Mouse (Mus musculus): ENCODE data around the gene Alyref2. TPM values are rescaled to one million over a fixed set of nuclear protein-coding genes. Genes with fewer than 3 reads are reported as not detected.

Gene Alyref2
- total RNA-seq (2014; rRNA removed; ENCODE audit: low replicate concordance) (8.0 and 10.0 TPM in 2 replicates), polyA plus RNA-seq (2015; fragmentation: Nextera tagmentation; extraction: Ambion mirVana) (13.5 and 14.6 TPM in 2 replicates)

DNA sequence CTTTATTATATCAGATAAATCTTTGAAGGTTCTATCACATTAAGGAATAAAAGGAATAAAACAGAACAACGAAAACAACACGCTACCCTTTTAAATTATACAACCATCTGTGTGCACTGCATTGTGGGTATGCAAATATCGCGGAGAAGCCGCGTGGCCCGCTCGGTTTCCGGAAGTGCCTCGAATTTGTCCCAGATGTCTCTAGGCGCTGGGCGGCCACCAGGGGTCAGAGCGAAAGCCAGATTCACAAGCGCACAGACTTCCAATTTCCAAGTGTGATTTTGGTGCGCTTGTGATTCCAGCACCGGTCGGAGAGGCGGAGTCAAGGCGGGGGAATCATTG, at the start of gene Alyref2:
Gene Alyref2 (plus strand): TSS at position 229 of the 342 bp plus-strand sequence.
- no peaks in the 10 kb centered on the region for H3K9me3 ChIP-seq (replicated peaks; ENCODE audit: control insufficient read depth, low read length)
- H3K4me3 ChIP-seq (ENCODE audit: low read depth, low read length), result peak within 1 kb of the TSS; percentile 76
- WGBS, result under 1% methylated on average over 19 of the region's 19 CpGs
- no peaks in the 10 kb centered on the region for H3K4me1 ChIP-seq (ENCODE audit: control insufficient read depth, insufficient read depth)
- peak within 1 kb of the TSS; percentile 99 for H3K27ac ChIP-seq (ENCODE audit: low read depth)
- no peaks in the 10 kb centered on the region for H3K36me3 ChIP-seq (replicated peaks; ENCODE audit: control insufficient read depth, insufficient read depth, low read length)
- ATAC-seq (ENCODE audit: insufficient read depth, low read depth), result peak; percentile 86
- H3K27me3 ChIP-seq (ENCODE audit: control insufficient read depth, insufficient read depth, low read length), result no peaks in the 10 kb centered on the region
- peak within 1 kb of the TSS; percentile 87 for H3K9ac ChIP-seq (replicated peaks; ENCODE audit: low read depth, low read length)
- TF ChIP-seq CTCF (IDR thresholded peaks at IDR 0.05; ENCODE audit: low read depth) (peak; percentile 88), EP300 (IDR thresholded peaks at IDR 0.05; ENCODE audit: low read depth) (peak; percentile 65)
- DNase-seq (ENCODE audit: low spot score), result peak; percentile 95
- peak within 1 kb of the TSS; percentile 71 for H3K4me2 ChIP-seq (ENCODE audit: low read depth, low read length)

GRCm38 (mm10) chr1:171454926-171455325, 48.4 kb upstream of the Alyref2 start:
- Histone ChIP-seq H3K4me2 (ENCODE audit: low read depth, low read length) (no peak overlapping the region), H3K4me3 (ENCODE audit: low read depth, low read length) (no peak overlapping the region), H3K27me3 (ENCODE audit: control insufficient read depth, insufficient read depth, low read length) (no peaks in the 10 kb centered on the region), H3K4me1 (ENCODE audit: control insufficient read depth, insufficient read depth) (peaks cover 7% of the 10 kb centered on the region), H3K27ac (ENCODE audit: low read depth) (no peak overlapping the region), H3K9me3 (replicated peaks; ENCODE audit: control insufficient read depth, low read length) (no peaks in the 10 kb centered on the region), H3K36me3 (replicated peaks; ENCODE audit: control insufficient read depth, insufficient read depth, low read length) (no peaks in the 10 kb centered on the region), H3K9ac (replicated peaks; ENCODE audit: low read depth, low read length) (no peak overlapping the region)
- WGBS, result 81% methylated on average over 6 of the region's 6 CpGs
- no peak for ATAC-seq (ENCODE audit: insufficient read depth, low read depth)
- TF ChIP-seq EP300 (IDR thresholded peaks at IDR 0.05; ENCODE audit: low read depth), result no peak
- no peak for TF ChIP-seq CTCF (IDR thresholded peaks at IDR 0.05; ENCODE audit: low read depth)
- DNase-seq (ENCODE audit: low spot score), result no peak

GRCm38 (mm10) chr1:171457568-171457967, 45.7 kb upstream of the Alyref2 start:
- Histone ChIP-seq H3K4me3 (ENCODE audit: low read depth, low read length) (no peak overlapping the region), H3K27ac (ENCODE audit: low read depth) (no peak overlapping the region), H3K27me3 (ENCODE audit: control insufficient read depth, insufficient read depth, low read length) (no peaks in the 10 kb centered on the region), H3K36me3 (replicated peaks; ENCODE audit: control insufficient read depth, insufficient read depth, low read length) (peaks cover 23% of the 10 kb centered on the region), H3K9me3 (replicated peaks; ENCODE audit: control insufficient read depth, low read length) (no peaks in the 10 kb centered on the region), H3K9ac (replicated peaks; ENCODE audit: low read depth, low read length) (no peak overlapping the region), H3K4me1 (ENCODE audit: control insufficient read depth, insufficient read depth) (peaks cover 10% of the 10 kb centered on the region), H3K4me2 (ENCODE audit: low read depth, low read length) (no peak overlapping the region)
- ATAC-seq (ENCODE audit: insufficient read depth, low read depth) (no peak), DNase-seq (ENCODE audit: low spot score) (no peak)
- 94% methylated on average over 1 of the region's 1 CpGs for WGBS
- TF ChIP-seq EP300 (IDR thresholded peaks at IDR 0.05; ENCODE audit: low read depth) (no peak), CTCF (IDR thresholded peaks at IDR 0.05; ENCODE audit: low read depth) (no peak)

GRCm38 (mm10) chr1:171459791-171460190, 43.5 kb upstream of the Alyref2 start:
- WGBS, result 48% methylated on average over 5 of the region's 5 CpGs
- Histone ChIP-seq H3K9ac (replicated peaks; ENCODE audit: low read depth, low read length) (no peak overlapping the region), H3K9me3 (replicated peaks; ENCODE audit: control insufficient read depth, low read length) (no peaks in the 10 kb centered on the region), H3K36me3 (replicated peaks; ENCODE audit: control insufficient read depth, insufficient read depth, low read length) (peaks cover 39% of the 10 kb centered on the region), H3K4me2 (ENCODE audit: low read depth, low read length) (no peak overlapping the region), H3K4me1 (ENCODE audit: control insufficient read depth, insufficient read depth) (peaks cover 10% of the 10 kb centered on the region), H3K27me3 (ENCODE audit: control insufficient read depth, insufficient read depth, low read length) (no peaks in the 10 kb centered on the region), H3K4me3 (ENCODE audit: low read depth, low read length) (no peak overlapping the region), H3K27ac (ENCODE audit: low read depth) (no peak overlapping the region)
- DNase-seq (ENCODE audit: low spot score), result no peak
- no peak for ATAC-seq (ENCODE audit: insufficient read depth, low read depth)
- TF ChIP-seq CTCF (IDR thresholded peaks at IDR 0.05; ENCODE audit: low read depth) (no peak), EP300 (IDR thresholded peaks at IDR 0.05; ENCODE audit: low read depth) (no peak)

- ATAC-seq (ENCODE audit: insufficient read depth, low read depth), result no peak
- Histone ChIP-seq H3K4me2 (ENCODE audit: low read depth, low read length) (no peak overlapping the region), H3K36me3 (replicated peaks; ENCODE audit: control insufficient read depth, insufficient read depth, low read length) (peaks cover 39% of the 10 kb centered on the region), H3K9me3 (replicated peaks; ENCODE audit: control insufficient read depth, low read length) (no peaks in the 10 kb centered on the region), H3K27me3 (ENCODE audit: control insufficient read depth, insufficient read depth, low read length) (no peaks in the 10 kb centered on the region), H3K27ac (ENCODE audit: low read depth) (no peak overlapping the region), H3K4me1 (ENCODE audit: control insufficient read depth, insufficient read depth) (peaks cover 10% of the 10 kb centered on the region), H3K4me3 (ENCODE audit: low read depth, low read length) (no peak overlapping the region), H3K9ac (replicated peaks; ENCODE audit: low read depth, low read length) (no peak overlapping the region)
- TF ChIP-seq CTCF (IDR thresholded peaks at IDR 0.05; ENCODE audit: low read depth) (no peak), EP300 (IDR thresholded peaks at IDR 0.05; ENCODE audit: low read depth) (no peak)
- 88% methylated on average over 21 of the region's 22 CpGs for WGBS
- DNase-seq (ENCODE audit: low spot score), result no peak
Measured at GRCm38 (mm10) chr1:171460551-171461503, 42.5 kb upstream of the Alyref2 start.
